Mouse (Mus musculus): ENCODE data around the gene Pbld1. TPM values are rescaled to one million over a fixed set of nuclear protein-coding genes. Genes with fewer than 3 reads are reported as not detected.
A peak's percentile ranks its signal among the peaks of the same experiment; 100 is the strongest.

Gene Pbld1
- polyA plus RNA-seq, 1 experiment from 2014 or later = 13.7 TPM

DNA sequence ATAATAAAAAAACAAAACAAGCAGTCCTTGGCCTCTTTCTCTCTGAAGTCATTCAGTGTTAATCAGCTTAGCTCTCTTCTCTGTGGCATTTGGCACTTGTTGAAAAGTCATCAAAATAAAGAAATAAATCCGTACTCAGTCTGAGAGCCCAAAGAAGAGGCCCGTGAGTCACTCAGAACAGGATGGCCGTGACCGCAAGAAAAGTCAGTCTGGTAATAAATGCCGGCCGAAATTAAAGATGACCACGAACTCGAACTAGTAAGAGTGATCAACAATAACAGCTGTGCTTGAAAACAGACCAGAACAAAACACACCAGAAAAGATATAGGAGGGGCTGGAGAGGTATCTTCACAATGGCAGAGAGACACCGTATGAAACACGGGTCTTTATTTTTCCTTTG, 64.1 kb downstream of the Pbld1 start:
- Histone ChIP-seq H3K36me3 (ENCODE audit: insufficient read depth, low read length) (no peaks in the 10 kb centered on the region), H3K4me3 (replicated peaks; ENCODE audit: low read depth, low read length) (no peak overlapping the region), H3K9me3 (replicated peaks; ENCODE audit: low read length) (no peaks in the 10 kb centered on the region), H3K4me2 (ENCODE audit: low read length) (no peak overlapping the region), H3K9ac (ENCODE audit: low read depth, low read length) (no peak overlapping the region), H3K27me3 (ENCODE audit: insufficient read depth, low read length) (no peaks in the 10 kb centered on the region), H3K27ac (no peak overlapping the region), H3K4me1 (replicated peaks; ENCODE audit: insufficient read depth, low read length) (no peaks in the 10 kb centered on the region)
- 89% methylated on average over 10 of the region's 10 CpGs for WGBS
- no peak for TF ChIP-seq CTCF (IDR thresholded peaks at IDR 0.05; ENCODE audit: low read depth)
- no peak for ATAC-seq (replicated peaks; ENCODE audit: low FRiP score, low read depth)
- DNase-seq (ENCODE audit: low spot score) = no peak

DNA sequence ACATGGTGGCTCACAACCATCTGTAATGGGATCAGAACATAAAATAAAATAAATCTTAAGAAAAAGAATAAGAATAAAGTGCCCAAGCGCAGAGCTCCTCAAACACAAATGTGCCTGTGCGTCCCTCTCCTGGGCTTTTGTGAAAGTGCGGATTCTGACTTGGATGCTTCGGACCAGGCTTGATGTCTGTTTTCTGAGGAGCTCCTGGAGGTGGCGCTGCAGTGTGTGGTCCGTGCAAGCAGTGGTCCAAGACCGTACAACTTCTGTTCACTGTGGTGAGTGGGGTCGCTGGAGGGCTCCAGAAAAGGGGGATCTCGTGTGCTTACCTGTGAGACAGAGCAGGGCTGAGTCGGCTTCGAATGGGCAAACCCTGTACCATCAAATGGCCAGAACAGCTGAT, 65.4 kb downstream of the Pbld1 start:
- Histone ChIP-seq H3K4me3 (replicated peaks; ENCODE audit: low read depth, low read length) (no peak overlapping the region), H3K36me3 (ENCODE audit: insufficient read depth, low read length) (no peaks in the 10 kb centered on the region), H3K9ac (ENCODE audit: low read depth, low read length) (no peak overlapping the region), H3K4me2 (ENCODE audit: low read length) (no peak overlapping the region), H3K27me3 (ENCODE audit: insufficient read depth, low read length) (no peaks in the 10 kb centered on the region), H3K27ac (no peak overlapping the region), H3K9me3 (replicated peaks; ENCODE audit: low read length) (no peaks in the 10 kb centered on the region), H3K4me1 (replicated peaks; ENCODE audit: insufficient read depth, low read length) (no peaks in the 10 kb centered on the region)
- WGBS = 35% methylated on average over 11 of the region's 11 CpGs
- DNase-seq (ENCODE audit: low spot score) (peak; percentile 24), ATAC-seq (replicated peaks; ENCODE audit: low FRiP score, low read depth) (no peak)
- peak; percentile 56 for TF ChIP-seq CTCF (IDR thresholded peaks at IDR 0.05; ENCODE audit: low read depth)

DNA sequence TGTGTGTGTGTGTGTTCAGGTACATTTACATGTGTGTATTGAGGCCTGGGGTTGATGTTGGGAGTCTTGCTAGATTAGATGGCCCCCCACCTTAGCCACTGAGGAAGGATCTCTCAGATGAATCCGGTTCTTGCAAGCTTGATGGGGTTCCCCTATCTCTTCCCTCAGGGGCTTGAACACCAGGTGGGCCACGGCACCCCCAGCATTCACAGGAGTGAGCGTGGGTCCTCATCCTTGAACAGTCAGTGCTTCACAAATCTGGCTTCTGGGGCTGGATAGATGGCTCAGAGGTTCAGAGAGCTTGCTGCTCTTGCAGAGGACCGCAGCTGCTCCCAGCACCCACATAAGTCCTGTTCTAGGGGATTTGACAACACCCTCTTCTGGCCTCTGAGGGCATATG, 66.2 kb downstream of the Pbld1 start:
- Histone ChIP-seq H3K36me3 (ENCODE audit: insufficient read depth, low read length) (no peaks in the 10 kb centered on the region), H3K4me1 (replicated peaks; ENCODE audit: insufficient read depth, low read length) (no peaks in the 10 kb centered on the region), H3K9me3 (replicated peaks; ENCODE audit: low read length) (no peaks in the 10 kb centered on the region), H3K4me3 (replicated peaks; ENCODE audit: low read depth, low read length) (no peak overlapping the region), H3K27me3 (ENCODE audit: insufficient read depth, low read length) (no peaks in the 10 kb centered on the region), H3K27ac (no peak overlapping the region), H3K4me2 (ENCODE audit: low read length) (no peak overlapping the region), H3K9ac (ENCODE audit: low read depth, low read length) (no peak overlapping the region)
- 84% methylated on average over 4 of the region's 4 CpGs for WGBS
- ATAC-seq (replicated peaks; ENCODE audit: low FRiP score, low read depth) (no peak), DNase-seq (ENCODE audit: low spot score) (no peak)
- TF ChIP-seq CTCF (IDR thresholded peaks at IDR 0.05; ENCODE audit: low read depth) = no peak

DNA sequence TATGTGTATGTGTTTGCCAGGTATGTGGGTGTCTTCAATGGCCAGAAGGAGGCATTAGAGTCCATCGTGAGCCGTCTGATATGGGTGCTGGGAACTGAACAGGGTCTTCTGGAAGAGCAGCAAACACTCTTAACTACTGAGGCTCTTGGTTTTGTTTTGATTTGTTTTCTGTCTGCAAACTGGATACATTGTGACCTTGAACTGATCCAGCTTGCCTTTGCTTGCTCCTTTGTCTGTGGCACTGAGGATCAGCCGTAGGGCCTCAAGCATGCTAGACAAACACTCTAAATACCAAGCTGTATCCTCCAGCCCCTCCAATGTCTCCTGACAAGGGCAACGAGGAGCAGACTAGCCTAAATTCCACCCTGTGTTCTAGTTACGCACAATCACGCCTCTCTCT, 67.2 kb downstream of the Pbld1 start:
- 91% methylated on average over 6 of the region's 6 CpGs for WGBS
- Histone ChIP-seq H3K9ac (ENCODE audit: low read depth, low read length) (no peak overlapping the region), H3K4me2 (ENCODE audit: low read length) (no peak overlapping the region), H3K36me3 (ENCODE audit: insufficient read depth, low read length) (no peaks in the 10 kb centered on the region), H3K27ac (no peak overlapping the region), H3K4me3 (replicated peaks; ENCODE audit: low read depth, low read length) (no peak overlapping the region), H3K27me3 (ENCODE audit: insufficient read depth, low read length) (no peaks in the 10 kb centered on the region), H3K9me3 (replicated peaks; ENCODE audit: low read length) (no peaks in the 10 kb centered on the region), H3K4me1 (replicated peaks; ENCODE audit: insufficient read depth, low read length) (no peaks in the 10 kb centered on the region)
- ATAC-seq (replicated peaks; ENCODE audit: low FRiP score, low read depth) (no peak), DNase-seq (ENCODE audit: low spot score) (no peak)
- no peak for TF ChIP-seq CTCF (IDR thresholded peaks at IDR 0.05; ENCODE audit: low read depth)

Other genes with a start within 250 kb of the Pbld1 start
- gene Tet1, start 151.2 kb upstream of the Pbld1 start, polyA plus RNA-seq (2015; fragmentation: Nextera tagmentation; extraction: Ambion mirVana) = 17.3 and 18.0 TPM in 2 replicates
- gene Slc25a16, start 139.5 kb upstream of the Pbld1 start, polyA plus RNA-seq (2015; fragmentation: Nextera tagmentation; extraction: Ambion mirVana) = 27.3 and 27.6 TPM in 2 replicates
- 9.0 and 12.7 TPM in 2 replicates for gene Dna2, start 113.1 kb upstream of the Pbld1 start, polyA plus RNA-seq (2015; fragmentation: Nextera tagmentation; extraction: Ambion mirVana)
- gene Rufy2, start 79.9 kb upstream of the Pbld1 start, polyA plus RNA-seq (2015; fragmentation: Nextera tagmentation; extraction: Ambion mirVana) = 20.8 and 21.5 TPM in 2 replicates
- gene Hnrnph3, start 35.9 kb upstream of the Pbld1 start, polyA plus RNA-seq (2015; fragmentation: Nextera tagmentation; extraction: Ambion mirVana) = 56.7 and 57.8 TPM in 2 replicates
- gene Pbld2, start 35.8 kb upstream of the Pbld1 start, polyA plus RNA-seq (2015; fragmentation: Nextera tagmentation; extraction: Ambion mirVana) = 11.6 and 12.6 TPM in 2 replicates
- 0.22 and 0.26 TPM in 2 replicates for gene Atoh7, start 39.5 kb downstream of the Pbld1 start, polyA plus RNA-seq (2015; fragmentation: Nextera tagmentation; extraction: Ambion mirVana)
- gene Mypn, start 143.8 kb downstream of the Pbld1 start, polyA plus RNA-seq (2015; fragmentation: Nextera tagmentation; extraction: Ambion mirVana) = not detected in 2 replicates
- 27.0 and 28.1 TPM in 2 replicates for gene Herc4, start 183.6 kb downstream of the Pbld1 start, polyA plus RNA-seq (2015; fragmentation: Nextera tagmentation; extraction: Ambion mirVana)